Mouse (Mus musculus) megakaryocyte, embryonic 14.5 days (primary cell): ENCODE data around the gene Alpk1.

Experiments used
- FLI1 ChIP-seq: IDR thresholded peaks from 2 replicates; pipeline ENCODE4 v1.6.1; 2012; ENCODE audit warnings: low read length, inconsistent platforms, mixed read lengths
- GATA1 ChIP-seq: IDR thresholded peaks from 3 replicates; pipeline ENCODE4 v1.6.1; 2012; ENCODE audit warnings: mixed read lengths, low read length, inconsistent platforms, borderline replicate concordance

- no peak for TF ChIP-seq GATA1
- TF ChIP-seq FLI1 = no peak
These were observed 152.4 kb downstream of the Alpk1 start for GRCm38 (mm10) chr3:127627956-127628310.
